Mouse (Mus musculus): ENCODE measurements at regions not wholly inside any gene's neighbourhood (a gene's known extent, or its start where the extent isn't known, plus 50 kb on each side); places are given as distances from the start of the nearest gene placed in this dataset.

DNA sequence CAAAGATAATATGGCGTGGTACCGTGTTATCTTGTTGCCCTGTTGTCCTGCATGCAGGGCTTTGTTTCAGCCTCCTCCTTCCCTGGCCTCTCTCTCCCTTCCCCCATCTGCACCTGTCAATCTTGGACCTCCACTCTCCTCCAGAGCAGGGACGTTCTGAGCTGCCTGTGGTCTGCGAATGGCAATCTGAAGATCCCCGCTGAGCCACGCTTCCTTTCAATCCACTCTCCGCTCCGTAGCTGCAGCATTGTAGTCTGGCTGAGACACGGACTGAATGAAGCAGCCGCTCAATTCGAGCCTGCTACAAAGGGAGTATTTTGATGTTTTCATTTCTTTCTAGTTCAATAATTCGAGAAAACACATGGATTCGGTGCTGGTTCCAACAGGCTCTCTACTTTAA lies 74.5 kb downstream of the Tpra1 start:
- TF ChIP-seq RCOR1 (conservative IDR thresholded peaks at IDR 0.05; ENCODE audit: low read depth, low read length) (no peak), EP300 (IDR thresholded peaks at IDR 0.05; ENCODE audit: low read length) (no peak), POLR2A (IDR thresholded peaks at IDR 0.05; ENCODE audit: low read depth, low read length) (no peak), CTCF (conservative IDR thresholded peaks at IDR 0.05 in 1 of 2, IDR thresholded peaks at IDR 0.05 in 1 of 2; ENCODE audit: low read depth in 2 of 2, low read length in 2 of 2) (no peak), MAX (IDR thresholded peaks at IDR 0.05; ENCODE audit: low read length) (no peak), NRF1 (IDR thresholded peaks at IDR 0.05; ENCODE audit: low read depth, low read length) (no peak)

All from CH12.LX (cell line).